Mouse (Mus musculus) G1E-ER4 (cell line): ENCODE results near the gene 1700003F12Rik. TPM values are rescaled to one million over a fixed set of nuclear protein-coding genes. Genes with fewer than 3 reads are reported as not detected.

ENCODE experiments used
- GATA1 ChIP-seq: IDR thresholded peaks from one replicate; pipeline ENCODE4 v1.8.0; 2012; ENCODE audit warnings: low read length, inconsistent platforms
- polyA plus RNA-seq: library from polyadenylated mRNA; stranded (reverse); fragments of >175 nt; gene quantifications from 2 replicates; pipeline ENCODE4 v1.2.3, GENCODE M21; 2012

The 1700003F12Rik gene
- polyA plus RNA-seq, 1 experiment: 0.27 TPM

GRCm38 (mm10) chr2:154584931-154585601, 38.2 kb downstream of the 1700003F12Rik start:
- TF ChIP-seq GATA1: no peak

GRCm38 (mm10) chr2:154586405-154586804, 39.5 kb downstream of the 1700003F12Rik start:
- no peak for TF ChIP-seq GATA1

DNA sequence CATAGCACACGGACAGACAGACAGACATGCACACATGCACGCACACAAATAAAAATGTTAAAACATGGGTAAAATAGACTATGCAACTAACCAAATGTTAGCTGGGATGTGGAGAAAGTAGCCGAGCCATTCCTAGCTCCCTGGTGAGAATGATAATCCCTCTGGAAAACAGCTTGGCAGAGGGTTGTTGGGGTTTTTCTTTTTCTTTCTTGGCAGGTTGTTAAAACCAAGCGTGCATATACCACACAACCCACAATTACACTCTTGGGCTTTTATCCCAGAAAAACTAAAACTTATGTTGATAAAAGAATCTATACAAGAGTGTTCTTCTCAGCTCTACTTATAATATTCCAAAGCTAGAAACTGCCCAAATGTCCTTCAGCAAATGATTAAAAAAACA, 42.2 kb downstream of the 1700003F12Rik start:
- TF ChIP-seq GATA1: no peak

DNA sequence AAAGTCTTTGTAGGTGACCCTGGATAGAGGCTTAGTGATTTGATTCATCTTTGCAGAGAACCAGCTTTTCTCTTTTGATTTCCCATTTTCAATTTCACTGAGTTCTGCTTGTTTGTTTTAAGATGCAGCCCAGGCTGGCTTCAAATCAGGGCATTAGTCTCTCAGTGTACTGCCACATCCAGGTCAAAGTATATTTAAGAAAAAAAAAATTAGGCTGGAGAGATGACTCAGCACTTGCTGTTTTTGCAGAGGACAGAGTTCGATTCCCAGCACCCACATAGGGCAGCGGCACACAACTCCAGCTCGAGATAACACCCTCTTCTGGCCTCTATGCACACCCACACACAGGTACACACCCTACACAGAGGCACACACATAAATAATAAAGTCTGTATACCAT, 44.4 kb downstream of the 1700003F12Rik start:
- TF ChIP-seq GATA1: no peak

DNA sequence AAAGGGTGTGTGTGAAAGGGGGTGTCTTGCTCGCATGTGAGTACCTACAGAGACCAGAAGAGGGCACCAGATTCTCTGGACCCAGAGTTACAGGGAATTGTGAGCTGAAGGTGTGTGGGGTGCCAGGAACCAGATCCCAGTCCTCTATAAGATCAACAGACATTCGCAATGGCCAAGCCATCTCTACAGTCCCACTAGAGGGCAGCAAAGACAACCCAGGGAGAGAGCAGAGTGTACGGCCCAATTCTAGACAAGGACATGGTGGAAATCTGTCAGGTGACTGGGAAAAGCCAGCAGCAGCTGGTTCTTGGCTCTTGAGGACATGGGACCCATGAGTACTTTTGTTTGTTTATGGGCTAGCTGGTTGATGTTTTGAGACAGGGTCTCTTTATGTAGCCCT, 46.1 kb downstream of the 1700003F12Rik start:
- TF ChIP-seq GATA1: no peak

DNA sequence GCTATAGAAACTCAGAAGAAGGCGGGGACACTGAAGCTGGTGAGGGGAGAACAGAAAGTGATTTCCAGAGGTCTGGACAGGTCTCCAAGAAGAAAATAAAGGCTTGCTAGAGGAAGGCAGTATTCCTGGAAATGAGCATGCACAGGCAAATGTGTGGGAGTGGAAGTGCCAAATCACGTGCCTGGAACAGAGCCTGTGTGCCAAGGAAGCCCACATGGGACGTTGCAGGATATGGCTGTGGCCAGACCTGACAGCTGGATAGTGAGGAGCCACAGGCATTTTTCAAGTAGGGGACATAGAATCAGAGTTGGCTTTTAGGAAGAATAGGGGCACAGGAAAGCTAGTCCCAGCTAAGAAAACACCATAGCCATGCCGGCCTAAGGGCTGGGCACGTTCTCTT, 48.9 kb downstream of the 1700003F12Rik start:
- TF ChIP-seq GATA1: no peak

- TF ChIP-seq GATA1: no peak
Observed at GRCm38 (mm10) chr2:154597399-154597798, 50.5 kb downstream of the 1700003F12Rik start.

Other genes with a start within 250 kb of the 1700003F12Rik start
- not detected in 2 replicates for gene Bpifb9b, start 239.9 kb upstream of the 1700003F12Rik start, polyA plus RNA-seq
- 0.73 and 1.9 TPM in 2 replicates for gene Cdk5rap1, start 174.1 kb upstream of the 1700003F12Rik start, polyA plus RNA-seq
- not detected in 2 replicates for gene Snta1, start 139.0 kb upstream of the 1700003F12Rik start, polyA plus RNA-seq
- gene Cbfa2t2, start 110.6 kb upstream of the 1700003F12Rik start, polyA plus RNA-seq: 8.8 and 12.1 TPM in 2 replicates
- gene Actl10, start 4.7 kb downstream of the 1700003F12Rik start, polyA plus RNA-seq: 0.06 TPM in 1 of 2 replicates, not detected in the other
- 4.0 and 5.2 TPM in 2 replicates for gene Necab3, start 11.8 kb downstream of the 1700003F12Rik start, polyA plus RNA-seq
- 77.0 and 90.7 TPM in 2 replicates for gene E2f1, start 22.8 kb downstream of the 1700003F12Rik start, polyA plus RNA-seq
- gene Pxmp4, start 56.6 kb downstream of the 1700003F12Rik start, polyA plus RNA-seq: 7.7 and 9.0 TPM in 2 replicates
- gene Zfp341, start 66.2 kb downstream of the 1700003F12Rik start, polyA plus RNA-seq: 8.9 and 10.5 TPM in 2 replicates
- gene 4930519P11Rik, start 66.4 kb downstream of the 1700003F12Rik start, polyA plus RNA-seq: 1.0 and 1.7 TPM in 2 replicates
- gene Chmp4b, start 104.6 kb downstream of the 1700003F12Rik start, polyA plus RNA-seq: 127 and 144 TPM in 2 replicates
- gene Gm14214, start 222.9 kb downstream of the 1700003F12Rik start, polyA plus RNA-seq: not detected in 2 replicates
- gene Raly, start 244.0 kb downstream of the 1700003F12Rik start, polyA plus RNA-seq: 628 and 845 TPM in 2 replicates
- gene a, start 244.3 kb downstream of the 1700003F12Rik start, polyA plus RNA-seq: 0.37 and 0.70 TPM in 2 replicates